Mouse (Mus musculus) forebrain, embryonic 15.5 days (tissue): ENCODE data around the gene Efna2. TPM values are rescaled to one million over a fixed set of nuclear protein-coding genes. Genes with fewer than 3 reads are reported as not detected.

Experiments used
- ATAC-seq: fragments of 200-750 bp; cut with Nextera tagmentation; replicated peaks from 2 replicates; pipeline ENCODE4 v1.8.0; 2017; ENCODE audit warnings: mild to moderate bottlenecking, moderate TSS enrichment, moderate library complexity
- H3K27ac ChIP-seq: fragments of 300-500 bp; sonication (generic); replicated peaks from 2 replicates; pipeline ENCODE4 v1.5.1; 2015; ENCODE audit warnings: mild to moderate bottlenecking, inconsistent platforms
- H3K27me3 ChIP-seq: fragments of 300-500 bp; sonication (generic); 2 replicates; pipeline ENCODE4 v1.6.1; 2015; ENCODE audit warnings: inconsistent platforms
- H3K36me3 ChIP-seq: fragments of 300-500 bp; sonication (generic); 2 replicates; pipeline ENCODE4 v1.6.1; 2015; ENCODE audit warnings: mild to moderate bottlenecking, inconsistent platforms
- H3K4me1 ChIP-seq: fragments of 300-500 bp; sonication (generic); 2 replicates; pipeline ENCODE4 v1.6.1; 2015; ENCODE audit warnings: inconsistent platforms
- H3K4me2 ChIP-seq: fragments of 300-500 bp; sonication (generic); replicated peaks from 2 replicates; pipeline ENCODE4 v1.6.1; 2015; ENCODE audit warnings: mild to moderate bottlenecking, inconsistent platforms
- H3K4me3 ChIP-seq: fragments of 300-500 bp; sonication (generic); 2 replicates; pipeline ENCODE4 v1.5.1; 2015; ENCODE audit warnings: mild to moderate bottlenecking, inconsistent platforms
- H3K9ac ChIP-seq: fragments of 300-500 bp; sonication (generic); replicated peaks from 2 replicates; pipeline ENCODE4 v1.6.1; 2015; ENCODE audit warnings: mild to moderate bottlenecking, inconsistent platforms
- H3K9me3 ChIP-seq: fragments of 300-500 bp; sonication (generic); 2 replicates; pipeline ENCODE4 v1.6.1; 2016; ENCODE audit warnings: inconsistent platforms
- WGBS: fragments of 180-500 bp; shearing (Covaris S2); methylation state at CpG from one replicate; pipeline ENCODE4 v1.1.7; 2015; ENCODE audit warnings: mixed read lengths; 5-methylcytosine and 5-hydroxymethylcytosine counted together
- polyA plus RNA-seq: library from polyadenylated mRNA; unstranded; fragments of >200 nt; fragmentation: Nextera tagmentation; extraction: Ambion mirVana; gene quantifications from 2 replicates; pipeline ENCODE4 v1.2.1, GENCODE M21; 2015

Efna2 gene
- polyA plus RNA-seq, 1 experiment from 2014 or later: 36.5 TPM

GRCm38 (mm10) chr10:80159021-80159560 lies 20.2 kb upstream of the Efna2 start:
- peak overlapping the region; percentile 70 for H3K4me2 ChIP-seq
- peak overlapping the region; percentile 91 for H3K27ac ChIP-seq
- peaks cover 73% of the 10 kb centered on the region for H3K4me1 ChIP-seq
- ATAC-seq: no peak; the same call in 1 of the 2 replicates
- H3K27me3 ChIP-seq: no peaks in the 10 kb centered on the region
- peak overlapping the region; percentile 47 for H3K9ac ChIP-seq
- 8% methylated on average over 12 of the region's 12 CpGs for WGBS
- H3K9me3 ChIP-seq: no peaks in the 10 kb centered on the region
- peak overlapping the region; percentile 47 for H3K4me3 ChIP-seq
- H3K36me3 ChIP-seq: peaks cover 35% of the 10 kb centered on the region

GRCm38 (mm10) chr10:80159561-80160454 lies 19.5 kb upstream of the Efna2 start:
- peak overlapping the region; percentile 47 for H3K4me3 ChIP-seq
- H3K36me3 ChIP-seq: peaks cover 28% of the 10 kb centered on the region
- WGBS: under 1% methylated on average over 55 of the region's 55 CpGs
- H3K27ac ChIP-seq: peak overlapping the region; percentile 91
- H3K4me2 ChIP-seq: peak overlapping the region; percentile 70
- no peaks in the 10 kb centered on the region for H3K9me3 ChIP-seq
- no peaks in the 10 kb centered on the region for H3K27me3 ChIP-seq
- H3K4me1 ChIP-seq: peaks cover 73% of the 10 kb centered on the region
- peak; percentile 87 for ATAC-seq
- peak overlapping the region; percentile 47 for H3K9ac ChIP-seq

GRCm38 (mm10) chr10:80160455-80161371 lies 18.6 kb upstream of the Efna2 start:
- H3K9me3 ChIP-seq: no peaks in the 10 kb centered on the region
- H3K4me3 ChIP-seq: peak overlapping the region; percentile 47
- H3K36me3 ChIP-seq: peaks cover 19% of the 10 kb centered on the region
- no peaks in the 10 kb centered on the region for H3K27me3 ChIP-seq
- H3K27ac ChIP-seq: peak overlapping the region; percentile 91
- peak overlapping the region; percentile 34 for H3K9ac ChIP-seq
- 3% methylated on average over 33 of the region's 33 CpGs for WGBS
- no peak for ATAC-seq
- peak overlapping the region; percentile 70 for H3K4me2 ChIP-seq
- peaks cover 73% of the 10 kb centered on the region for H3K4me1 ChIP-seq

- Histone ChIP-seq H3K27ac (peak overlapping the region; percentile 11; the same call in 1 of the 2 replicates), H3K4me2 (no peak overlapping the region), H3K4me3 (no peak overlapping the region), H3K9ac (no peak overlapping the region), H3K4me1 (peaks cover 70% of the 10 kb centered on the region), H3K36me3 (peaks cover 9% of the 10 kb centered on the region), H3K27me3 (no peaks in the 10 kb centered on the region), H3K9me3 (no peaks in the 10 kb centered on the region)
- no peak for ATAC-seq
- WGBS: 19% methylated on average over 7 of the region's 7 CpGs
These were observed 17.6 kb upstream of the Efna2 start for GRCm38 (mm10) chr10:80161522-80162242.

- ATAC-seq: no peak
- H3K36me3 ChIP-seq: peaks cover 4% of the 10 kb centered on the region
- H3K4me3 ChIP-seq: no peak overlapping the region
- H3K4me1 ChIP-seq: peaks cover 69% of the 10 kb centered on the region
- H3K27ac ChIP-seq: no peak overlapping the region
- no peaks in the 10 kb centered on the region for H3K27me3 ChIP-seq
- no peaks in the 10 kb centered on the region for H3K9me3 ChIP-seq
- H3K4me2 ChIP-seq: no peak overlapping the region
- 72% methylated on average over 3 of the region's 3 CpGs for WGBS
- no peak overlapping the region for H3K9ac ChIP-seq
These were observed 17.1 kb upstream of the Efna2 start for GRCm38 (mm10) chr10:80162243-80162608.

- Histone ChIP-seq H3K36me3 (no peaks in the 10 kb centered on the region), H3K4me3 (no peak overlapping the region), H3K4me1 (peaks cover 64% of the 10 kb centered on the region), H3K4me2 (no peak overlapping the region), H3K27me3 (no peaks in the 10 kb centered on the region), H3K9ac (no peak overlapping the region), H3K27ac (no peak overlapping the region), H3K9me3 (no peaks in the 10 kb centered on the region)
- no peak for ATAC-seq
- WGBS: 86% methylated on average over 6 of the region's 6 CpGs
These were observed 16.5 kb upstream of the Efna2 start for GRCm38 (mm10) chr10:80162716-80163299.

- Histone ChIP-seq H3K9ac (no peak overlapping the region), H3K9me3 (no peaks in the 10 kb centered on the region), H3K36me3 (no peaks in the 10 kb centered on the region), H3K4me2 (0 out of 2 replicates have a peak overlapping the region, but pooled peaks have one; percentile 88), H3K4me1 (peaks cover 59% of the 10 kb centered on the region), H3K27ac (no peak overlapping the region), H3K27me3 (no peaks in the 10 kb centered on the region), H3K4me3 (peak overlapping the region; percentile 44; the same call in 1 of the 2 replicates)
- 80% methylated on average over 8 of the region's 8 CpGs for WGBS
- ATAC-seq: no peak
These were observed 15.6 kb upstream of the Efna2 start for GRCm38 (mm10) chr10:80163721-80164120.

GRCm38 (mm10) chr10:80164161-80164997 lies 14.9 kb upstream of the Efna2 start:
- H3K27me3 ChIP-seq: no peaks in the 10 kb centered on the region
- H3K36me3 ChIP-seq: no peaks in the 10 kb centered on the region
- peak overlapping the region; percentile 64 for H3K9ac ChIP-seq
- peak overlapping the region; percentile 44 for H3K4me3 ChIP-seq
- peak overlapping the region; percentile 88 for H3K4me2 ChIP-seq
- H3K27ac ChIP-seq: peak overlapping the region; percentile 71
- 8% methylated on average over 44 of the region's 44 CpGs for WGBS
- no peaks in the 10 kb centered on the region for H3K9me3 ChIP-seq
- peaks cover 59% of the 10 kb centered on the region for H3K4me1 ChIP-seq
- no peak for ATAC-seq

- Histone ChIP-seq H3K27ac (peak overlapping the region; percentile 80), H3K9ac (peak overlapping the region; percentile 64), H3K4me3 (peak overlapping the region; percentile 44), H3K36me3 (peaks cover 3% of the 10 kb centered on the region), H3K27me3 (no peaks in the 10 kb centered on the region), H3K4me2 (peak overlapping the region; percentile 88), H3K9me3 (no peaks in the 10 kb centered on the region), H3K4me1 (peaks cover 62% of the 10 kb centered on the region)
- 0% methylated on average over 17 of the region's 17 CpGs for WGBS
- peak; percentile 48 for ATAC-seq
These were observed 14.3 kb upstream of the Efna2 start for GRCm38 (mm10) chr10:80164998-80165344.

GRCm38 (mm10) chr10:80165392-80166128 lies 13.7 kb upstream of the Efna2 start, which contains the start of gene Cirbp:
Cirbp (plus strand) TSS chr10:80165985.
- Histone ChIP-seq H3K4me1 (peaks cover 61% of the 10 kb centered on the region), H3K4me2 (peak within 1 kb of the TSS; percentile 88), H3K4me3 (peak within 1 kb of the TSS; percentile 44), H3K36me3 (peaks cover 9% of the 10 kb centered on the region), H3K9ac (peak within 1 kb of the TSS; percentile 64), H3K27me3 (no peaks in the 10 kb centered on the region), H3K27ac (peak within 1 kb of the TSS; percentile 100), H3K9me3 (no peaks in the 10 kb centered on the region)
- ATAC-seq: no peak
- WGBS: 15% methylated on average over 20 of the region's 20 CpGs
